Mouse (Mus musculus) CD4-positive helper T cell, adult 2 months (primary cell): Measurements from ENCODE around the gene Iqsec1.

Source experiments
- DNase-seq: peaks from one replicate; pipeline ENCODE4 v3.0.0-alpha.2; 2012; ENCODE audit warnings: low read depth, missing footprints, low spot score

Iqsec1 gene

GRCm38 (mm10) chr6:90707143-90707542, 281.3 kb downstream of the Iqsec1 start:
- DNase-seq, result no peak

DNA sequence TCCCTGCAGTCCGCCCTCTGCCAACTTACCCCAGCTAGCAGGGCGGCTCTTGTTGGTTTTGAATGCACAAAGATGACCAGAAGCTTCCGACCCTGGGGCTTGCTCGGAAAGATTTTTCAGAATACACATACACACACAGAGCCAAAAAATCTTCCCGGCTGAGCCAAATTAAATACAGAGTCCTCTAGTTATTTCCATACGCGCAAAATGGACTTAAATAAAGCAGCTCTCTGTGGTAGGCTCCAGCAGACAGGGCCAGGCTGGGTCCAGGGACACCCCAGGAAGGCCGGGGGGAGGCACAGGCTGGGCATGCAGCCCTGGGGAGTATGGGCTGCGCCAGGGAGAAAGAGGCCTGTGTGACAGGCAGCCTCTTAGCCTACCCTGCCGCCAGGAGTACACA, 282.0 kb downstream of the Iqsec1 start:
- DNase-seq, result no peak

DNA sequence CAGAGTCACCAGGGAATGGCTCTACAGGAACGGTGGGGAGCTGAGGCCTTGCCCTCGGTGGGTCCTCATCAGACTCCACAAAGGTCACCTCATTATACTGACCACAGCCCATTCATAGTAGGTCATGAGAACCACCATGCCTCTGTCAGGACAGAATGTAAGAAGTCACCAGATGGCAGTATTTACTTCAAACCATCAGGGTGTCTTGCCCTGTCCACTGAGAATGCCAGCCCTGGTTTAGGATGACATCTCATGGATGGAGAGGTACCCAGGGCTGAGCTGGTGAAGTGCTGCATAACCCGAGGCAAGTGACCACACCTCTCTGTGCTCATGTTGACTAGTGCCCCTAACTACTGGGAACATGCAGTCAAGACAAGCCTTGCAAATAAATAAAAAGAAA, 282.7 kb downstream of the Iqsec1 start:
- DNase-seq, result no peak

- no peak for DNase-seq
Observed at GRCm38 (mm10) chr6:90704705-90705344, 283.7 kb downstream of the Iqsec1 start.

DNA sequence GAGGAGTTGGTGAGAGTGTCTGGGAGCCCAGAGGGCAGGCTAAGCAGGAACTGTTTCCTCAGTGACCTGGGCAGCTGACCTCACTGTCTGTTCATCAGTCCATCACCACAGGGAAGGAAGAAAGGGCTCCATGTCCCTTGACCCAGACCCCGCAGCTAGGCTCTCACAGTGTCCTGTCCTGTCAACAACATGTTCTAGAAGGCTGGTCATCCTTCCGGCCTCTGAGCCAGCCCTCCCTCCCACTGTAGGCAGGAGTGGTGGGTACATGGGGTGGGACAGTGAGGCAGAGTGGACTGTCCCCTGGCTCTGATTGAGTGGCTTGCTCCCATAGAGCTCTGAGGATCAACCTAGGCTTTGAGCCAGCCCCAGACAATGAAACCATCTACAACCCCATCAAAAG, 284.7 kb downstream of the Iqsec1 start:
- no peak for DNase-seq

DNA sequence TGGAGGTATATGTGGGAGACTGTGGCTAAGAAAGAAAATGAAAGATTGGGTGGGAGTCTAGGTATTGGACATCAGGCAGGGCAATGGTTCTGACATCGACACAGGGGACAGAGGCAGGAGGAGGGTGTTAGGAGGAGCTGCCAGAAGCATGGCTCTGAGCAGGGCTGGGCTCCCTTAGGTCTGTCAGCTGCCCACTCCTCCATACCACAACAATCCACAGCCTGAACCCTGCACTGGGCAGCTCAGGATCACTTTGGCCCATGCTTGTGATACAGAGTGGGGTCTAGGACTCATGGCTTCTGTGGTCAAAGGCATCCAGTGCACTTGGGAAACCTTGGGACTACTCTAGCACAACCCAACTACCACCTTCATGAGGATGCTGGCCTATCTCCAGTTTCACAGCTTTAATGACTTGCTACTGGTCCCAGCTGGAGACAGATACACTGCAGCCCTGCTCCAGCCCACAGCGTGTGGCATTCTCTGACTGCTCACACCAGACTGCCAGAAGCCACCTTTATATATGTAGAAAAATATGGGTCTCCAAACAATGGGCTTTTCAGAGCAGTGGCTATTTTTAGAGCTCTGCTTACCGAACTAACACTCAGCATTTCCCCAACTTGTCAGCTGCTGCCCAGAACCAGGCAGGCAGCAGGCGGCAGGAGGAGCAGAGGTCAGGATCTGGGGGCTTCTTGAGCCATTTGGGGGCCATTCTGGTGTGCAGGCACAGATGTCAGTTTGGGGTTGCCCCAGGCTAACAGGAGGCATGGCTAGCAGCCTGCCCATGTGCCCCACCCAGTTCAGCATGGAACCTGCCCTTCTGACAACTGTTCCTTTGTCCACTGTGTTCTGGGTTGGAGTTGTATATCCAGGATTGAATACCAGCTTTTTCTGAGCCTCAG, 285.4 kb downstream of the Iqsec1 start:
- no peak for DNase-seq

DNA sequence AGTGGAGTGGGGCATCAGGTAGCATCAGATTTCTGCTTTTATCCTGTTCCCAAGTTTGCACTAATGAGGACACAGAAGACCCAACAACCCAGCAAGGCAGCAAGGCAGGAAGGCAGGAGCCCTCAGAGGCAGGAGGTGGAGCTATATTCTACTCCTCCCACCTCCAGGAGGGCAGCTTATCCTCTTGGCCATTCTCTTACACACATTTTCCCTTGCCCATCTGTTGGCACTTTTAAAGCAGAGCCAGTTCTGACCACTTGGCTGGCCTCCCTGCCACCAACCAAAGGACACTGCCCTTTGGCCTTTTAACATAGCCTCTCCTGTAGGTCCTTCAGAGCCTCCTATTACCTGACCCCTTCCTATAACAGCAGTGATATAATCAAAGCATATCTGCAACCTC, 286.3 kb downstream of the Iqsec1 start:
- no peak for DNase-seq

DNA sequence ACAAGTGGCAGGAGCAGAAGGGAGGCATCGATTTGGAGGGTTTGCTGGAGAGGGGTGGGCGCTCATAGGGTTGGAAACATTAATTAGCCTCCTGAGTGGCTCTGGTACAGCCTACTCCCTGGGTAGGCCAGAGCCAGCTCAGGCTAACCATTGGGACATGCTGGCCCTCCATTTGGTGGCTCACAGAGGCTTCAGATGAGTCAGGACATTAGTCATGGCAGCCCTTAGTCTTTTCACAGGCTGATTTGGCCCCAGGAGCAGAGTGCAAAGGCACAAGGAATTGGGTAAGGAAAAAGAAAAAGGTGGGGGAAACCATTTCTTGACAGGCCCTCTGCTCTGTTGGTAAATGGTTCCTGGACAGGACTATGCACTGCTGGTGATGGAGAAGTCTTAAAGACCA, 287.1 kb downstream of the Iqsec1 start:
- DNase-seq, result no peak

DNA sequence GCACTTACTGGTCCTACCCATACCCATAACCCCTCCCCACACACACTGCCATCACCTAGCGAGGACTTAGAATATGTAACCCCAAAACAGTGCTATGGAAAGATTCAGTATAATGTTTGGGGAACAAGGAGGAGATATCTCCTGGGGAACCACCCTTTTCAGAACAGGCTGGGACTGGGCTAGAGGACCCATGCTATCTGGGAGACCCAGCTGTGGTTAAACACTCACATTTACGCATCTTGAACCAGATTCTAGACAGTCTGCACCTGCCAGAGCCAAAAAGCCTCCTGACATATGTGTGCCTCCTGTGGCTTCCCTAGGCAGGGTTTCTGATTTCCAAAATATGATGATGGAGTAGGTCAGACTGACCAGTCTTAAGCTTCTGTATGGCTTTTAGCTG, 287.7 kb downstream of the Iqsec1 start:
- DNase-seq, result no peak

DNA sequence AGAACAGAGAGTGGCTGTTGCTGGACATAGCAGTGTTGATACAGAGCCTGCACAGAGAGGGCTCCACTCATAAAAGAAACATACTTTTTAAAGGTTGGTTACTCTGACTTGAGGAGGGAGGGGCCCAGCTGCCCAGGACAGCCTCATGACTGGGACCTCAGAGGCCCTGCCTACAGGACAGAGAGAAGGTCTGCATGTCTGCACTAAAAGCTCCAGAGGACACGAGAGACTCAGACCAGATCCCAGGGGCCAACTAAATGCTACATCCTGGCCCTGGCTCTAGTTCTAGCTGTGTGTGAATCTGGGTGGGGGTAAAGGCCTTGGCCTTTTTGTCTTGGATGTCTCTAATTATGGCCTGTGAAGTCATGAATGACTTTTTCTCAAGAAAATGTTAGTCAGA, 288.4 kb downstream of the Iqsec1 start:
- DNase-seq, result no peak

- no peak for DNase-seq
Observed at GRCm38 (mm10) chr6:90698843-90699242, 289.6 kb downstream of the Iqsec1 start.

DNA sequence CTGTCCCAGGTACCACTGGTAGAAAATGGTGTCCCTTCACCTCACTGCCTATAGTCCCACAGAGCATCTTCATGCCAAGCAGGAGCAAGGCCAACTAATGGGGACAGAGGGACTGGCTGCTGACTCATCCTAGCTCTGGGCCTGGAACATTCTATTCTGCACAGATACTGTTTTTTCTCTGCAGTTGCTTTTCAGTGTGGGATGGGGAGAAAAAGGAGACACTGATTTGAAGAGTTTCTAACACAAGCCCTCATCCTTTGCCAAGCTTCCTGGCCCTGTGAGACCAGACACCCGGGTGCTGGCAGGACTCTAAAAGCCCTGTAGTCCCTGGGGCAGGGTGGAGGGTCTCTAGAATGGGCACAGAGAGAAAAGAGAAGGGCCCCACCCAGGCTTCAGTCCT, 292.7 kb downstream of the Iqsec1 start:
- no peak for DNase-seq

DNA sequence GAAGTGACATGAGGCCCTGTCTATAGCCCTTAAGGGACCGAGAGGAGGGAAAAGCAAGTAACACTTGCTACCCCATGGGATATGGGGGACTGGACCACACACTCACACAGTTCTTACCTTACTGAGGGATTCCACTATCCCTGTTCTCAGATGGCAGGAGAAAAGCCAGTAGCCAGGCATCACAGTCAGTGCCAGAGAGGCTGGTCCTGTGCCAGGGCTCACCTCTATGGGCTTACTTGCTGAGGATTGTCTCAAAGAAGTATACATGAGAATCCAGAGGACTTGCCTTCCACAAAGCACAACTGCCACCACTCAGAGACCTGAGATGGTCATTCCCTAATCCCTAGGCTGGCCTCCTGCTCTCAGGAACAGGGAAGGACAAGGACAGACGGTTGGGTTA, 296.1 kb downstream of the Iqsec1 start:
- no peak for DNase-seq

- no peak for DNase-seq
Observed at GRCm38 (mm10) chr6:90691935-90692334, 296.6 kb downstream of the Iqsec1 start.

DNA sequence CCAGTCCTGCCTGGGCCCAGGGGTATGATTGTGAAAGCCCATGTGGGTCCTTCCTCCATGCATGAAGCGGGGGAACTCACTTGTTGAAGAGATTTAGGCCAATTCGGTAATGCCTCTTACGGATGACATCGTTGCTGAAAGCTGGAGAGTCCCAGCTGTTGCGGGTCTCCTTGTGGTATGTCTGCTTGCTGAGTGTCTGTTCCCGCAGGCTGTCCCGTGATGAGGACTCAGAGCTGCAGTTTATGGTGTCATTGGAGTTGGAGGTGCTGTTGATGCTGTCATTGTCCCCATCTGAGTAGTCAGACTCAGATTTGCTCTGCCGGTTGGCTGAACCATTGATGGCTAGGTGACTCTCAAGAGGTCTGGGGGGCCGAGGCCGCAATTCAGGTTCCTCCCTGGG, 299.0 kb downstream of the Iqsec1 start:
- no peak for DNase-seq

- DNase-seq, result no peak
Observed at GRCm38 (mm10) chr6:90688742-90689141, 299.7 kb downstream of the Iqsec1 start.

GRCm38 (mm10) chr6:90688003-90688402, 300.5 kb downstream of the Iqsec1 start:
- DNase-seq, result no peak

DNA sequence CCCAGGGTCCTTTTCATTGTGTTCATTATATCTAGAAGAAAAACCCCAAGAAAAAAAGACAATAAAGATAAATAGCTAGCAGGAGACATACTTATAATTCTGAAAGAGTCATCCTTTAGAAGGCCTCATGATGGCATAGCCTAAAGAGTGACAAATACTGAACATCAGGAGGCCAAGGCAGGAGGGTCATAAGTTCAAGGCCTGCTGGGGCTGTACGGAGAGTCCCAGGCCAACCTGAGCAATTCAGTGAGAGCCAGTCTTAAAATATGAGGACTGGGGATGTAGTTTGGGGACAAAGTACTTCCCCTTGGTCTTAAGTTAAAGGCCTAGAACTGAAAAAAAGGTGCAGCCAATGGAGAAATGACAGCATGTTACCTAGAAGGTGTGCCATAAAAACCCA, 301.7 kb downstream of the Iqsec1 start:
- no peak for DNase-seq

DNA sequence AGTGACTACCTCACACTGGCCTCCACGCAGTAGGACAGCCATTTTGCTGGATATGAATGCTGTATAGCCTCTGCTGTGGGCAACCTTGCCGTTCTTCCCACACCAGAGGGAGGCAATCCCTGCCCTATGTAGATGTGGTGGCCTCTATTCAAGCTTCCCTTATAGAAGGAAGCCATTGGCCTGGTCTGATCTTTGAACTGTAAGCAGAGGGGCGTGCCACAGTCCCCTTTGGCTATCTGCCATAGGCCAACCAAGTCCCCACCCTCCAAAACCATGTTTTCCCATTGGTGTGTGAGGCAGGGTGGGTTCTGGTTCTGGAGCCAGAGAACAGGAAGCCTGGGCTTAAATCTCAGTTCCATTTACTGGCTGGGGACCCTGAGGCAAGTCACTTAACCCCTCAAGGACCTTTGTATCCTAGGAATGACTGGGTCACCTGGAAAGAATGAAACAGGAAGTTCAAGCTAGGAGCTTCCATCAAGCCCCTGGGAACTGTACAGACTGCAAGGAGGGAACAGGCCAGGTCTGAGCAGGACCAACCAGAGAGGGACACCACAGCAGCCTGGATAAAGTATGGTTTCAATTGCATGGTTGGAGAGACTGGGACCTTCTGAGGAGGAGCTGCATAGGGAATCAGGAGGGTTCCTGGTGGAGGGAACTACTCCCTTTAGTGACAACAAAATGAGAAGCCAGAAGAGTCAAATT, 304.5 kb downstream of the Iqsec1 start:
- no peak for DNase-seq

DNA sequence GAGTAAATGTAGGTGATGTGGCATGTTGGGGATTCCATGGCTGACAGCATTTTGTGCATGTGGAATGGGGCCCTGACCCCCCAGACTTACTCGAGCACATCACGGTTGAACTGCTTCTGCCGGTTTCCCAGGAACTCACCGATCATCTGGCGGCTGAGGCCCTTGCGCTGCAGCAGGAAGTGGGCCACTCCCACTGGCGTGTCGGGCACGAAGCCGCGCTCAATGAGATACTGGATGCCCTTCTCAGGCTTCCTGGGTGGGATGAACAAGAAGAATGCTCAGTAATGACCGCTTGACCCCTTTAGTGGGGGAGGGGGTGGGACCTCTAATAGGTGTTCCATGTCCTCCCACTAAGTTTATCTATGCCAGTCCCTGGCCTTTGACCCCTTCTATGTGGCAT, 308.1 kb downstream of the Iqsec1 start:
- DNase-seq, result no peak

GRCm38 (mm10) chr6:90678759-90679158, 309.7 kb downstream of the Iqsec1 start:
- DNase-seq, result no peak

GRCm38 (mm10) chr6:90668693-90669092, 319.8 kb downstream of the Iqsec1 start:
- DNase-seq, result no peak

- DNase-seq, result no peak
Observed at GRCm38 (mm10) chr6:90663736-90664135, 324.7 kb downstream of the Iqsec1 start.
